9 mouse cellular contexts compared by ENCODE assay signal in genomic region chr2:117444671-117445070, GRCm38 (mm10).
A peak's percentile ranks its signal among the peaks of the same experiment; 100 is the strongest.
DNase-seq lines count a peak whose midpoint lies in the region; ATAC-seq lines count a peak whose summit lies in the region.
"Had no signal": no experiment of that assay in that cellular context is flagged by ENCODE, and none has a peak within 500 bp of the region (broad histone marks: within the 10 kb centered on the region; RNA-seq: fewer than 3 reads in every experiment).

No protein-coding gene starts in this region.

- no peaks in the 10 kb centered on the region for H3K36me3 ChIP-seq in kidney, embryonic 16.5 days (ENCODE audit: insufficient read depth, low read length)
- H3K36me3 ChIP-seq in neural tube, embryonic 11.5 days (ENCODE audit: control insufficient read depth, insufficient read depth, low read length) = no peaks in the 10 kb centered on the region

- WGBS in kidney, embryonic 16.5 days = 37% methylated on average over 5 of the region's 5 CpGs
- WGBS in neural tube, embryonic 11.5 days = 34% methylated on average over 5 of the region's 5 CpGs

- no peaks in the 10 kb centered on the region for H3K4me1 ChIP-seq in kidney, embryonic 16.5 days (ENCODE audit: insufficient read depth, low read length)
- no peaks in the 10 kb centered on the region for H3K4me1 ChIP-seq in neural tube, embryonic 11.5 days (ENCODE audit: control insufficient read depth, insufficient read depth, low read length)

- no peak overlapping the region for H3K4me3 ChIP-seq in kidney, embryonic 16.5 days (ENCODE audit: low read length)
- H3K4me3 ChIP-seq in neural tube, embryonic 11.5 days (ENCODE audit: low read depth, low read length) = no peak overlapping the region

- H3K9me3 ChIP-seq in kidney, embryonic 16.5 days (ENCODE audit: low read length) = no peaks in the 10 kb centered on the region
- H3K9me3 ChIP-seq in neural tube, embryonic 11.5 days (ENCODE audit: control insufficient read depth, low read length) = no peaks in the 10 kb centered on the region

- peak; percentile 10 for DNase-seq in kidney, adult 18-20 months
- peak; percentile 89 for DNase-seq in CD4-positive, CD25-positive, alpha-beta regulatory T cell, adult 2 months (ENCODE audit: low read depth, low spot score)
- DNase-seq in NIH3T3 (ENCODE audit: low read depth) = peak; percentile 60
- peak; percentile 33 for DNase-seq in neural tube, embryonic 11.5 days (ENCODE audit: low spot score)
- no peak for DNase-seq in right cerebral cortex, adult 18-20 months
- DNase-seq in Muller cell, postnatal 12 days (ENCODE audit: inconsistent ontology term) = no peak

- H3K27ac ChIP-seq in kidney, embryonic 16.5 days (ENCODE audit: low read length) = no peak overlapping the region
- no peak overlapping the region for H3K27ac ChIP-seq in neural tube, embryonic 11.5 days (ENCODE audit: low read depth, low read length)
- H3K27ac ChIP-seq: macrophage had no signal

- ATAC-seq in kidney, embryonic 16.5 days (ENCODE audit: low FRiP score, low TSS enrichment) = no peak
- ATAC-seq in granulocyte monocyte progenitor cell, adult 5-6 weeks (replicated peaks; ENCODE audit: poor library complexity, severe bottlenecking) = peak; percentile 79
- ATAC-seq in neural tube, embryonic 11.5 days (ENCODE audit: insufficient read depth, low FRiP score, low TSS enrichment) = no peak

- no peaks in the 10 kb centered on the region for H3K27me3 ChIP-seq in kidney, embryonic 16.5 days (ENCODE audit: insufficient read depth, low read length)
- no peaks in the 10 kb centered on the region for H3K27me3 ChIP-seq in neural tube, embryonic 11.5 days (ENCODE audit: control insufficient read depth, insufficient read depth, low read length)

- no peak overlapping the region for H3K9ac ChIP-seq in kidney, embryonic 16.5 days (replicated peaks; ENCODE audit: low read length)
- no peak overlapping the region for H3K9ac ChIP-seq in neural tube, embryonic 11.5 days (ENCODE audit: low read length)

- no peak overlapping the region for H3K4me2 ChIP-seq in kidney, embryonic 16.5 days (replicated peaks; ENCODE audit: low read depth, low read length)
- H3K4me2 ChIP-seq in neural tube, embryonic 11.5 days (ENCODE audit: low read depth) = no peak overlapping the region

Comparison
In these comparisons a context has a peak if more than half of its experiments do, and no peak if none do; other contexts are left out.
1. DNase-seq: peak in kidney, adult 18-20 months (single experiment), CD4-positive, CD25-positive, alpha-beta regulatory T cell, adult 2 months (single experiment), NIH3T3 (single experiment) and neural tube, embryonic 11.5 days (single experiment); none in right cerebral cortex, adult 18-20 months (single experiment) and Muller cell, postnatal 12 days (single experiment).